Mouse (Mus musculus): ENCODE measurements at regions not wholly inside any gene's neighbourhood (a gene's known extent, or its start where the extent isn't known, plus 50 kb on each side); places are given as distances from the start of the nearest gene placed in this dataset.

DNA sequence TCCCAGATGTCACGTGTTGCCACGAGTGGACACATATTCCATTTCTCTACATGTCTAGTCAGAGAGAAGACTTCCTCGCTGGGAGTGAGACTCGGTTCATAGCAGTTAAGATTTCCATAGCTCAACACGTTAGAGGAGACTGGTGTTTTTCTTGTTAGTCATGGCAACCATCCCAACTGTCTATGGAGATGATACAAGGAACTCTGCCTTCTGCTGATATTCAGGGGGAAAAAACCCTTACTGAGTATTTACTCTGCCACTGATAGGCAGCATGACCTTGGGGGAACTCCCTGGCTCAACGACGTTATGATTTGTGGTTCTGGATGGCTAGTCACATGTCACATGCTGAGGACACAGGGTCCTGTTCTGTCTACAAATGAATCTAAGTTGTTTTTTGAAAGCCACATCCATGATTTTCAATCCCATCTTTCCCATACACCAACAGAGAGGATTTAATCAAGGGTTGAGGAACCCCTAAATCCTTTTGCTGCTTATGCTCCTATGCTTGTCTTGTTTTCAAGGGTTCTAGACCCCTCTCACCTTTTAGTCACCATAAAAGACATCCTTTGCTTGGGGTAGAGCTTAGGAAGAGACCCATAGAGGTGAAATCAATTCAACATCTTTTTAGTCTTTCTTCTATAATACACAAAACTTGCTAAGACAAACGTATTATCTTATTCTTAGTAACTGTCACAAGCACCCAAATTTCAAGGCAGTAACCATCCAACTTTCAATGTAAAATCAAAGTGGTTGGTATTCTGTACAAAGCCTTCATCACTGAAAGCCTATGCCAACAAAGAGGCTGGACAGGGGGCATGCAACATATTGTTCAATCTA is 50.2 kb upstream of the Adtrp start:
- DNase-seq (ENCODE audit: low read depth): no peak

Data from 416B (cell line).